Mouse (Mus musculus) embryonic fibroblast, embryonic 13.5 days (primary cell): ENCODE data around the gene Krt33a.

Experiments used
- CTCF ChIP-seq: IDR thresholded peaks from 2 replicates; pipeline ENCODE4 v1.5.1; 2011; ENCODE audit warnings: mild to moderate bottlenecking, control low read depth, low read length, moderate library complexity, borderline replicate concordance; ENCODE audit not compliant: insufficient read depth
- POLR2A ChIP-seq: IDR thresholded peaks from 2 replicates; pipeline ENCODE4 v1.6.1; 2011; ENCODE audit warnings: low read depth, mild to moderate bottlenecking, control low read depth, low read length, moderate library complexity

DNA sequence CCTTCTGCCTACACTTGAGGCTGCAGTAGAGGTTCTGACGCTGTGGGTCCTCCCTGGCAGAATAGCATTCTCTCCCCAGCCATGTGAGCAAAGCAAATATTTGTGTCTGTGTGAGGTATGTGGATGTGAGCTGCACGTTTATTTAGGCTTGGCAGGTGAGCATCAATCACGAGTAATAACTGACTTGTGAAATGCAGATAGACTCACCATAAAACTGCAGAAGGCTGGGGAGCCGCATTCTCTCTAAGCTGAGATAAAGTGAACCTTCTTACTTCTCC lies 21.7 kb downstream of the Krt33a start:
- TF ChIP-seq POLR2A (no peak), CTCF (no peak)
